Mouse (Mus musculus) E14TG2a.4 (cell line): ENCODE data around the gene Fzd9.

Experiments
- H3K27me3 ChIP-seq: 2 replicates; pipeline ENCODE4 v1.6.1; 2014; ENCODE audit warnings: low read length, control low read depth; ENCODE audit not compliant: insufficient read depth
- H3K36me3 ChIP-seq: 2 replicates; pipeline ENCODE4 v1.6.1; 2014; ENCODE audit warnings: low read length, control low read depth; ENCODE audit not compliant: insufficient read depth
- H3K4me1 ChIP-seq: replicated peaks from 2 replicates; pipeline ENCODE4 v1.6.1; 2014; ENCODE audit warnings: low read depth, low read length, control low read depth
- H3K4me3 ChIP-seq: replicated peaks from 2 replicates; pipeline ENCODE4 v1.5.1; 2014; ENCODE audit warnings: mild to moderate bottlenecking, low read length
- H3K9me3 ChIP-seq: 2 replicates; pipeline ENCODE4 v1.6.1; 2014; ENCODE audit warnings: low read length, control low read depth
- CTCF ChIP-seq: conservative IDR thresholded peaks from 2 replicates; pipeline ENCODE4 v1.5.1; 2014; ENCODE audit warnings: low read length
- NANOG ChIP-seq: IDR thresholded peaks from 2 replicates; pipeline ENCODE4 v1.6.1; 2014; ENCODE audit warnings: borderline replicate concordance, low read length, mixed read lengths
- POU5F1 ChIP-seq: IDR thresholded peaks from 2 replicates; pipeline ENCODE4 v1.6.1; 2014; ENCODE audit warnings: low read length, borderline replicate concordance

Fzd9 gene

DNA sequence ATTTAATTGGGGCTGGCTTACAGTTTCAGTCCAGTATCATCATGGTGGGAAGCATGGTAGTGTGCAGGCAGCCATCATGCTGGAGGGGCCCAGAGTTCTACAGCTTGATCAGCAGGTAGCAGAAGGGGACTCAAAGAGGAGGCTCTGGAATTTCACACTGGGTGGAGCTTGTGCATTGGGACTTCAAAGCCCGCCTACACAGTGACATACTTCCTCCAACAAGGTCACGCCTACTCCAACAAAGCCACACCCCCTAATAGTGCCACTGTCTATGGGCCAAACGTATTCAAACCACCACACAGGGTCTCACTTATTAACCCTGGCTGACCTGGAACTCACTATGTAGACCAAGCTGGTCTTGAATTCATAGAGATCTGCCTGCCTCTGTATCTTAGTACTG lies 5.1 kb upstream of the Fzd9 start:
- H3K27me3 ChIP-seq: peaks cover 17% of the 10 kb centered on the region
- peaks cover 11% of the 10 kb centered on the region for H3K9me3 ChIP-seq
- peaks cover 26% of the 10 kb centered on the region for H3K4me1 ChIP-seq
- TF ChIP-seq NANOG (no peak), POU5F1 (no peak), CTCF (no peak)
- no peak overlapping the region for H3K4me3 ChIP-seq
- no peaks in the 10 kb centered on the region for H3K36me3 ChIP-seq

DNA sequence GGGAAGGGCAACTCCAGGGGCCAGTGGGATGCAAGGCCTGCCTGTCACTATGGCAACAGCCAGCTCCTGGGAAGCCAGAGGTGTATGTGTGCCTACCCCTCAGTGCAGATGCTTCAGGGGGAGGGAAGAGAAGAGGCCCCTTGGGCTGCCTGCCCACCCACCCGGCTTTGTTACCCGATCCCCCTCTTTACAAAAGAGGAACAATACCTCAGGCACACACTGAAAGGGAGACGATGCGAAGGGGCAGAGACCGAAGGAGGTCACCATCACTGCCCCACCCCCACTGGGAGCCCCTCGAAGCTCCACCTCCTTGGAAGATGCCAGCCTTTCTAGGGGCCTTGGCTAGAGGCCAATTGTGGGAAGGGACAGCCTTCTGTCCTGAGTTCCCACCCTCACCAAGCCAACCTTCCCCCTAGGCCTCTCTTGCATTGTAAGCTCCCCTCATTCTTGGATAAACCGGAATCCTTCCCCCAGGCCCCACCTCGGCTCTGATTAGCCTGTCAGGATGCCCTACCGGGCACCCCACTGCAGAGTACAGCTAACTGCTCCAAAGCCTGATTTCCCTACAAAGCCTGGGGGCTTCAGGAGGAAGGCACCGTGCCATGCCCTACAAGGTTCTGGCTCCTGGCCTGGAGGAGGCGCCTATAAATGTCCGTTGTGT lies 2.8 kb upstream of the Fzd9 start:
- Histone ChIP-seq H3K4me3 (peak overlapping the region; percentile 23; the same call in 1 of the 2 replicates), H3K9me3 (peaks cover 11% of the 10 kb centered on the region)

DNA sequence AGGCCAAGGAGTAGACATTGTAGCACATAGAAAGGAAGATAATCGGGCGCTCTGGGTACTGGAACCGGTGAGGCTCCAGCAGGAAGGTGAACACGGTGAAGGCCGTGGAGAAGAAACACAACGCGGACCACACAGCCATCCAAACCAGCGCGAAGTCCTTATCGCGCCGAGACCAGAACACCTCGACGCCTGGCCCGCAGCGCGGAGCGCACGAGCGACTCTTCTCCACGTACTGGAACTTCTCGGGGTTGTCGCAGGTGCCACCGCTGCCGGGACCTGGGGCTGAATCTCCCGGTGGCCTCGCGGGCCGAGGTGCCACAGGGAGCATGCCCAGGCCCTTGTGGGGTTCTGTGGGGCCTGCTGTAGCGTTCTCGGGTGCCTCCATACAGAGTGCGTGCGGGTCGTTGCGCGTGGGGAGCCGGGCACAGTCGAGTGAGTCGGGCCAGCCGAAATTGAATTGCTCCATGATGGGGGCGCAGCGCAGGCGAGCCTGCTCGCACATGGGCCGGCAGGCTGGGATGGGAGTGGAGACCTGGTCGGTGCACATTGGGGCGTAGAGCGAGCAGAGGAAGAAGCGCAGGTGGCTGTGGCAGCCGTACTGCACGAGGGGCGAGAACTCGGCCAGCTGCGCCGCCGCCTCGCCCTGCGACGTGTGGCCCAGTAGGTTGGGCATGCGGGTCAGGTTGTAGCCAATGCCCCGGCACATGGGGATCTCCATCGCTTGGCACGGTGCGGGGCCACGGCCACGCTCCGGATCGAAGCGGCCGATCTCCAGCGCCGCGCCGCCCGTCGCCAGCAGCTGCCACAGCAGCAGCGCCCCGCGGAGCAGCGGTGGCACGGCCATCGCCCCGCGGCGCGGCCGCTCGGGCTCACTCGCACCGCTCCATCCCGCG lies 598 bp downstream of the Fzd9 start:
- H3K4me3 ChIP-seq: peak overlapping the region; percentile 83
- H3K27me3 ChIP-seq: peaks cover 22% of the 10 kb centered on the region
- no peaks in the 10 kb centered on the region for H3K9me3 ChIP-seq
- H3K4me1 ChIP-seq: peaks cover 72% of the 10 kb centered on the region
- H3K36me3 ChIP-seq: peaks cover 27% of the 10 kb centered on the region
- TF ChIP-seq NANOG: no peak
- no peak for TF ChIP-seq POU5F1

More for the DNA sequence above, 2.8 kb upstream of the Fzd9 start:
- Histone ChIP-seq H3K4me1 (peaks cover 42% of the 10 kb centered on the region), H3K27me3 (peaks cover 32% of the 10 kb centered on the region), H3K36me3 (0 out of 2 replicates have a peak, but pooled peaks cover 4% of the 10 kb centered on the region)
- no peak for TF ChIP-seq CTCF
- TF ChIP-seq POU5F1: no peak
- TF ChIP-seq NANOG: no peak

DNA sequence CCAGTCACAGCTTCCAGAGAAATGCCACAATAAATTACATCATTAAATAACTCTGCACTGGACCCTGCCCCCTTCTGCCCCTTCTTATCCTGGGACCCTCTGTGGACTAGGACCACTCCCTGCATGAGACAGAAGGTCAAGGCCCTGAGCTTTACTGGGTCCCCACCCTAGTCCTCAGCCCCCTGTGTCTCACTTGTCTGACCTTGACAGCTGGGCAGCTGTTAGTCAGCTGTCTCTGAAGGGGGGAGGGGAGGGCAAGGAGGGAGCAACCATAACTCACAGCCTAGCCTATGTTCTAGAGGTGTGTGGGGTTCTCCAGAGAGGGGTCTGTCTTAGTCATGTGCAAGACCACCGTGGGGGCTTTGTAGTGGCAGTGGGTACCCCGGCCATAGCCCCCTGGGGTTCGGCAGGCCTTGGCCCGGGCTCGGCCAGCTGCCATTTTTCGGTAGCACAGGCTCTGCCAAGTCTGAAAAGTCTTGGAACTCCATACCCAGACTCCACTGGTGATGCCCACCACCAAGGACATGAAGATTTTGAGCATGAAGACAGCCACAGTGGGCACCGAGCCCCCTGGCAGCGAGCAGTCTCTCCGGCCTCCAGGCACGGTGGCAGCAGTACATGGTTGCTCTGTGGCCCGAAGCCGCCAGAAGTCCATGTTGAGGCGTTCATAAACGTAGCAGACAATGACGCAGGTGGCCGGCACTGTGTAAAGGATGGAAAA lies 1.9 kb downstream of the Fzd9 start:
- peaks cover 41% of the 10 kb centered on the region for H3K36me3 ChIP-seq
- no peak for TF ChIP-seq CTCF
- no peaks in the 10 kb centered on the region for H3K9me3 ChIP-seq
- H3K4me1 ChIP-seq: peaks cover 79% of the 10 kb centered on the region
- 0 out of 2 replicates have a peak overlapping the region, but pooled peaks have one; percentile 10 for H3K4me3 ChIP-seq
- peaks cover 22% of the 10 kb centered on the region for H3K27me3 ChIP-seq

DNA sequence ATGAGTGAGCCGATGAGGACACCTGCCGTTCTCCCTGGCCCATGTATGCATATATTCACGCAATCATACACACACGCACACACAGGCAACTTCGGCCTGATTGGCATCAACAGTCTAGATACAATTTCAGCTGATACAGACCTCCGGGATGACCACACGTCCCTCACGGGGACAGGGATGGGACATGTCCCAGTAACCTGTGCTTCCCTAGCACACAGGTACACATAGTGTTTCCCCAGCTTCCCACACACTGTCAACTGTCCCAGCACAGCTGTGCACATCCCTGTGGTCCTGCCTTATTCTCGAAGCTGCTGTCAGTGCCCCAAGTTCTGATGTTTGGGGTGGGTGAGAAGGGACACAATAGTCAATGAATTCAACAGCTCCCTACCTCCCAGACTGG lies 3.7 kb downstream of the Fzd9 start:
- Histone ChIP-seq H3K4me1 (peaks cover 77% of the 10 kb centered on the region), H3K36me3 (peaks cover 58% of the 10 kb centered on the region), H3K27me3 (peaks cover 22% of the 10 kb centered on the region), H3K9me3 (no peaks in the 10 kb centered on the region), H3K4me3 (no peak overlapping the region)
- TF ChIP-seq NANOG (no peak), CTCF (no peak)

DNA sequence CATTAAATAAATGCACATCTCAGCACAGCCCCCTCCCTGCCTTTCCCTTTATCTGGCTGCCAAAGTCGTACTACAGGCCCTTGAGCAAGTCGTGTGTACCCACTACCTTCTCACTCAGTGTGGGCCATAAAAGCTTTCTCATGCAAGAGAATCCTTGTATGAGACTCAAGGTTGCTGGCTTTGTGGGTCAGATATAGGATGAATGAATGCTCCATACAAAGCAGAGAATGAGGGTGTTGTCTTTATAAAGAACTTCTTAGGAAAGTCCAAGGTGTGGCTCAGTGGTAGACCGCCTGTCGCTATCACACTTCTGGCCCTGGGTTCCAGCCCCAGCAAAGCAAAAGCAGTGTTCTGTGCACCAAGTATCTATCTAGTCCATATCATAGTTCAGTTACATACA lies 4.5 kb downstream of the Fzd9 start:
- Histone ChIP-seq H3K9me3 (no peaks in the 10 kb centered on the region), H3K4me1 (peaks cover 86% of the 10 kb centered on the region), H3K27me3 (peaks cover 22% of the 10 kb centered on the region), H3K36me3 (peaks cover 66% of the 10 kb centered on the region), H3K4me3 (no peak overlapping the region)
- TF ChIP-seq POU5F1 (no peak), CTCF (no peak)

DNA sequence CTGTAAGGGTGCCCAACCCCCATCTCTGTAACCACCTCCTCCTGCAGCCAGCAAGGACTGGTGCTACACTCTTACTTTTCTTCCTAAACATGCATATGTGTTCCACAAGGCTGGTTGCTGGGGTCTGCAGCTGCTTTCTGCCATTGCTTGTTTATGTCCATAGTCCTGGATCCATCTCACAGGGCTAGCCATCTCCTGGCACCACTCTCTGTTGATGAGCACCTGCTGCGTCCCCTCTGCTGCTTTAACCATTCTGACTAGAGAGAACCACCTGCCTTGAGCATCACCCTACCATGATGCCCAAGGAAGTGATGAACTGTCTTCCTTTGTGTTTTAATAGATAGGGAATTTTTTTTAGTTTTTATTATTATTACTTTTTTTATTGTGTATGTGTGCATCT lies 7.9 kb downstream of the Fzd9 start:
- Histone ChIP-seq H3K9me3 (no peaks in the 10 kb centered on the region), H3K27me3 (no peaks in the 10 kb centered on the region), H3K36me3 (peaks cover 96% of the 10 kb centered on the region), H3K4me3 (no peak overlapping the region), H3K4me1 (peaks cover 61% of the 10 kb centered on the region)
- TF ChIP-seq POU5F1 (no peak), NANOG (no peak), CTCF (no peak)

DNA sequence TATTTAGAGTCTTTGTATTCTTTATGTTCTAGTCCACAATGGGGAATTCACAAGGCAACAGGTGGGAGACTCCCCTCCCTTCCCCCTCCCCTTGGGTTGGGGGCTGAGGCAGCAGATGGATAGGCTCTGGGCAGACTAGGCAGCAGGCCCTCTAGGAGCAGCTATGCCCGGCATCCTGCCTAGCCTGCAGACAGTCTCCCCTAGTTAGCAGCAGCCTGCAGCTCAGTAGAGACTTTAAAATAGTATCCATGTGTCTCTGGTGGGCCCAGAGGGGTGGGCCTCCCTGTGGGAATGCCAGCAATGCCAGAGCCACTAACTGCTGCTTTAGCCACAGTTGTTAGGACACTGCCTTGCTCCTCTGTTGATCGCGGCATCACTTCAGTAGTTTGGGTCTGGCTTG lies 8.4 kb downstream of the Fzd9 start:
- peaks cover 100% of the 10 kb centered on the region for H3K36me3 ChIP-seq
- H3K9me3 ChIP-seq: no peaks in the 10 kb centered on the region
- no peak for TF ChIP-seq CTCF
- no peak for TF ChIP-seq NANOG
- no peak for TF ChIP-seq POU5F1
- no peaks in the 10 kb centered on the region for H3K27me3 ChIP-seq
- H3K4me1 ChIP-seq: peaks cover 56% of the 10 kb centered on the region
- H3K4me3 ChIP-seq: no peak overlapping the region

DNA sequence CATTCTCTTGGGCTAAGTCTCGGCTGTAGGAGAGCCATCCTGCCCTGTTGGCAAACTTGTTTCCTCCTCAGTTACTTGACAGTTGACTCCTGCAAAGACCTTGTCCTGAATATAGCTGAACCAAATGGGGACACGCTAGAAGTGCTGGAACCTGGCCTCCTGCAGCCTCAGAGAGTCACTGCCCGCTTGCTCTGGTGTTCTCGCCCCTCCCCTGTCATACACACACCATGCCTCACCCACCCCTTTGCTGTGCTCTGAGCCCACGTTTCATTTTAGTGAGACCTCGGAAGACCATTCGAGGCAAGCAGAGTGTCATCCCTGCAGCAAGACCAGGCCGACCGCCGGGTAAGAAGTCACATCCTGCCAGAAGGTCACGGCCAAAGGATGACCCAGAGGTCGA lies 8.9 kb downstream of the Fzd9 start:
- peaks cover 100% of the 10 kb centered on the region for H3K36me3 ChIP-seq
- H3K9me3 ChIP-seq: no peaks in the 10 kb centered on the region
- H3K4me3 ChIP-seq: no peak overlapping the region
- no peak for TF ChIP-seq NANOG
- no peak for TF ChIP-seq CTCF
- no peak for TF ChIP-seq POU5F1
- H3K4me1 ChIP-seq: peaks cover 52% of the 10 kb centered on the region
- no peaks in the 10 kb centered on the region for H3K27me3 ChIP-seq
